Mouse (Mus musculus): ENCODE measurements around the gene Arrb1. TPM values are rescaled to one million over a fixed set of nuclear protein-coding genes. Genes with fewer than 3 reads are reported as not detected.

The Arrb1 gene
- polyA plus RNA-seq, 1 experiment from 2014 or later = 14.8 TPM

DNA sequence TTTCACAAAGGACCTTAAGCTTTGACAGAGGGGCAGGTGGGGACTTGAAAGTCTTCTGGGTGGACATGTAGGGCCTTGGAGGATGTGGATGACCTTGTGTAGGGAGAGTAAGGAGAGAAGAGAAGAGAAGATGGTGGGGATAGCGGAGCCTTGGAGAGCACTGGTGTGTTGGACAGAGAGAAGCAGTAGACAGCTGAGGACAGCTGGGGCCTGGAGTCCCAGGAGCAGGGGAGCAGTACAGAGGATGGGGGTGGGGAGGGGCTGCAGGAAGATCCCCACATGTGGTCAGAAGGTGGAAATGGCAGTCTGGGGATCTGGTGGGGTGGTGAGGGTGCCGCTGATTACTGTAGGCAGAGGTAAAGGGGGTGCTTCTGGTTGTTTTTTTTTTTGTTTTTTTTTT, 4.8 kb downstream of the Arrb1 start:
- H3K9me3 ChIP-seq = no peaks in the 10 kb centered on the region
- no peak overlapping the region for H3K27ac ChIP-seq
- H3K9ac ChIP-seq (replicated peaks) = no peak overlapping the region
- no peaks in the 10 kb centered on the region for H3K36me3 ChIP-seq
- H3K4me2 ChIP-seq (replicated peaks) = peak overlapping the region; percentile 79
- no peak for ATAC-seq
- H3K4me3 ChIP-seq (replicated peaks) = no peak overlapping the region
- H3K27me3 ChIP-seq = no peaks in the 10 kb centered on the region
- 83% methylated on average over 2 of the region's 2 CpGs for WGBS
- peaks cover 63% of the 10 kb centered on the region for H3K4me1 ChIP-seq (replicated peaks)

DNA sequence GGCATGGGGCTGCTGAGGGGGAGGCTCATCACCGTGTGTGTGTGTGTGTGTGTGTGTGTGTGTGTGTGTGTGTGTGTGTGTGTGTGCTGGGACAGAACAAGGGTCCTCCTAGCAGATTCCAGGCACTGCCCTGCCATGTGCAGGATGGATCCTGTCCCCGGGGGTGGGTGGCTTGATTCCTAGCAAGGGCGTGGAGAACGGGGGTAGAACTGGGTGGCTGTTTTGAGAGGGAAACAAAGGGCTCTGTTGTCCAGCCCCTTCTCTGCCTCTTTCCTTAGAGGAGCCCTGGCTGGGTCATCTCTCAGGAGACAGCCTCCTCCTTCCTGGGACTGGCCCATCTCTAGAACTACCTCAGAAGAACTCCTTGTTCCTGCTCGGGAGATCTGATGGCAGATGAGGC, 5.9 kb downstream of the Arrb1 start:
- Histone ChIP-seq H3K9me3 (no peaks in the 10 kb centered on the region), H3K9ac (replicated peaks) (no peak overlapping the region), H3K36me3 (peaks cover 9% of the 10 kb centered on the region; the same call in 1 of the 2 replicates), H3K4me3 (replicated peaks) (no peak overlapping the region), H3K4me2 (replicated peaks) (no peak overlapping the region), H3K27me3 (no peaks in the 10 kb centered on the region), H3K27ac (no peak overlapping the region), H3K4me1 (replicated peaks) (peaks cover 65% of the 10 kb centered on the region)
- 44% methylated on average over 5 of the region's 5 CpGs for WGBS
- no peak for ATAC-seq

DNA sequence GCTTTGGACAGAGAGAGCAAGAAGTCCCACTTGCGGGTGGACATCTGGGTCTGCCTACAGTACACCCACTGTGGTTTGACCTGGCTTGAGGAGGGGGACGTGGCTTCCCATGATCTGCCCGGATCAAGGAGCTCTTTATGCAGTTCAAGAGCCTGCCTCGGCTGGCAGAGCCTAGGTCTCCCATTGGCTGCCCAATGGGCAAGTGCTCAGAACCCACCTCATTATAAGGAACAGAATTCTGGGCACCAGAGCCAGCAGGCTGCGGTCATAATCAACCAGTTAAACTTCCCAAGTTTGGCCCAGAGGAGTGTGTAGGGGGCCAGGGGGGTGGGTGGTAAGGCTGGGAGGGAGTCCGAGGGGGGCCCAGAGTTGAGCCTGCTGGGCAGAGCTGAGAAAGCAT, 9.0 kb downstream of the Arrb1 start:
- H3K36me3 ChIP-seq = peaks cover 15% of the 10 kb centered on the region; the same call in 1 of the 2 replicates
- ATAC-seq = no peak
- H3K9ac ChIP-seq (replicated peaks) = 0 out of 2 replicates have a peak overlapping the region, but pooled peaks have one; percentile 23
- H3K9me3 ChIP-seq = no peaks in the 10 kb centered on the region
- H3K27ac ChIP-seq = peak overlapping the region; percentile 35; the same call in 1 of the 2 replicates
- 61% methylated on average over 6 of the region's 6 CpGs for WGBS
- peaks cover 38% of the 10 kb centered on the region for H3K4me1 ChIP-seq (replicated peaks)
- no peak overlapping the region for H3K4me3 ChIP-seq (replicated peaks)
- no peaks in the 10 kb centered on the region for H3K27me3 ChIP-seq
- no peak overlapping the region for H3K4me2 ChIP-seq (replicated peaks)

DNA sequence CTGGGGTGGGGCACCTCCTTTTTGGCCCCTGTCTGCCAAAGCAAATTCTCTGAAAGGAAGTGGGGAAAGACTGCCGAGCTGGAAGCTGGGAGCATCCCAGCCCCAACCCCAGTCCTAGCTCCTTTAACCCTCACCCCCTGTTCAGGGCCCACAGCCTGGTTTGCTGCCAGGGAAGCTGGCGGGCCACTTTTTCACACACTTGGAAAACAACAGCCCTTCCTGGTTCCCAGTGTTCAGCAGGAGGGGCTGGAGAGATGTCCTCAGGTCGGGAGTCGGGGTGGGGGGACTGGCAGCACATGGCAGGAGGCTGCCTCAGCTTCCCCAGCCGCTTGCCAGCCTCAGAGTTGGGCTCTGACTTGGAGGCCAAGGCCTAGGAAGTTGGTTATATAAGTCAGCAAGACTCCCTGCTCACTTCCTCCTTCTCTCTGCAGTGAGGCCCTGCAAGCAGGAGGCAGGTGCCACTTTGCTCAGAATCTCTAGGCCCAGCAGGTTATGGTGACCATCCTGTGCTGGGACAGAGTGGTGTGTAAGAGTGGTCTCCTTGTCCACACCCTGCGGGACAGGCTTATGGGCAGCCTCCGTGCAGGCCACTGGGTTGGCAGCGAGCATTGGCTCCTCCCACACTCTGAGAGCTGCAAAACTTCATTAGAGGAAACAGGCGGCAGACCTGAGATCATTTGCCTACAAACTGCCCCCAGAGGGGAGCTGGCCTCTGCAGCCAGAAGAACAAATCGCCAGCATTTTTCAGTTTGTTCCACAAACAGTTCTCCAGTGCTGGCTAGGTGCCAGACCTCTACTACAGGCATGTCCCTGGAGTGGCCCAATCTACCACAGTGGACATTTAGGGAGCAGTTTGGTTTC, 10.8 kb downstream of the Arrb1 start:
- peaks cover 23% of the 10 kb centered on the region; the same call in 1 of the 2 replicates for H3K36me3 ChIP-seq
- 45% methylated on average over 10 of the region's 10 CpGs for WGBS
- H3K9me3 ChIP-seq = no peaks in the 10 kb centered on the region
- peak; percentile 49; the same call in 1 of the 2 replicates for ATAC-seq
- H3K4me1 ChIP-seq (replicated peaks) = peaks cover 20% of the 10 kb centered on the region
- H3K4me3 ChIP-seq (replicated peaks) = no peak overlapping the region
- H3K4me2 ChIP-seq (replicated peaks) = no peak overlapping the region
- no peaks in the 10 kb centered on the region for H3K27me3 ChIP-seq
- no peak overlapping the region for H3K27ac ChIP-seq
- 0 out of 2 replicates have a peak overlapping the region, but pooled peaks have one; percentile 11 for H3K9ac ChIP-seq (replicated peaks)

DNA sequence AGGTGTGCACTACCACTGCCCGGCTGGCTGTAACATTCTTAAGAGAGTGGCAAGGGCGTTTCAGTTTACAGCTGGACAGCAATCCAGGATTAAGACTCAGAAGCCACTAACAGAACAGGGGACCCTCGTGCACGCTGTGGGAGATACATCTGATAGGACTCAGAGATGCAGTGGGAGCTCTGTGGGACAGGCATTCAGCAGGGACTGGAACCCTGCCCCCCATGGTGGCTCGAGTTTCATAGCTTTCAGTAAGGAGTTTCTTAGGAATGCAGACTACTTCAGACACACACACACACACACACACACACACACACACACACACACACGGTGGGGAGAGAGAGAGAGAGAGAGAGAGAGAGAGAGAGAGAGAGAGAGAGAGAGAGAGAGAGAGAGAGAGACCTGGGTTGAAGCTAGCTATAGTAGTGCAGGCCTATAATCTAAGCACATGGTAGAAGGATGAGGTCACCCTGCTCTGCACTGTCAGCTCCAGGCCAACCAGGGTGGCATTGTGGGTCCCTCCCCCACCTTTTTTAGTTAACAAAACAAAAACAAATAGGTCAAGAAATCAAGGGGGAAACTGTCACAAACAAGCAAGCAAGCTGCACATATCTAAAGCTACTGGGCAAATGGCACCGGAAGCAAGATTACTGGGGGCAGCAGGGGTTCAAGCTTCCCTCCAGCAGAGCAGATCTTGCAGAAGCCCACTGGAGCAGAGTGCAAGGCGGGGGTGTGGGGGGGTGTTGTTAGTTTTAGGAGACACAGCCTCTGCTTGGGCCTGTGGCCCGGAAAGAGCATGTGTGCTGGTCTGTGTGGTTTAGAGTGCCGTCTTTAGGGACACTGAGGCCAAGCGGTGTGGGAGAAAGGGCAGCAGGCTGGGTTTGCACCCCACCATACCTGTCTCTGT, 12.6 kb downstream of the Arrb1 start:
- Histone ChIP-seq H3K9me3 (no peaks in the 10 kb centered on the region), H3K36me3 (peaks cover 30% of the 10 kb centered on the region; the same call in 1 of the 2 replicates), H3K27me3 (no peaks in the 10 kb centered on the region), H3K4me3 (replicated peaks) (no peak overlapping the region), H3K27ac (no peak overlapping the region), H3K4me1 (replicated peaks) (peaks cover 27% of the 10 kb centered on the region), H3K9ac (replicated peaks) (no peak overlapping the region), H3K4me2 (replicated peaks) (no peak overlapping the region)
- WGBS = 54% methylated on average over 10 of the region's 11 CpGs
- ATAC-seq = no peak

DNA sequence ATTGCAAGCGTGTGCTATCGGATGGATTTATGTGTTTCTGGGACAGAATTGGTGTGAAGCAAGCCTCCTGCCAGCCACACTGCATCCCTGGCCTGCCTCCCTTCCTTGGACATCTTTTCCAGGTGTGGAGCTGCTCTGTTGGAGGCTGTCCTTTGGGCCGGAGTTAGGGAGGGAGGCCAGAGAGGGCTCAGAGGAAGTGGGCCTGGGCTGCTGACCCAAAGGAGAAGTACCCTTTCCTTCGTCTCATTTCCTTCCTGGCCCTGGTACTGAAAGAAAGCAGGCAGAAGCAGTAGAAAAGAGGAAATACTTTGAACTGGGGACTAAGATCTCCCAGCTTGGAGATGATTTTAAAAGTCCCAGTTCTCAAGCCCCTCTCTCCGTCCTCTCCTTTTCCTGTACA, 14.4 kb downstream of the Arrb1 start:
- 93% methylated on average over 5 of the region's 5 CpGs for WGBS
- Histone ChIP-seq H3K36me3 (peaks cover 30% of the 10 kb centered on the region; the same call in 1 of the 2 replicates), H3K9me3 (no peaks in the 10 kb centered on the region), H3K27me3 (no peaks in the 10 kb centered on the region), H3K27ac (no peak overlapping the region), H3K9ac (replicated peaks) (no peak overlapping the region), H3K4me1 (replicated peaks) (peaks cover 22% of the 10 kb centered on the region), H3K4me3 (replicated peaks) (no peak overlapping the region), H3K4me2 (replicated peaks) (no peak overlapping the region)
- ATAC-seq = no peak

DNA sequence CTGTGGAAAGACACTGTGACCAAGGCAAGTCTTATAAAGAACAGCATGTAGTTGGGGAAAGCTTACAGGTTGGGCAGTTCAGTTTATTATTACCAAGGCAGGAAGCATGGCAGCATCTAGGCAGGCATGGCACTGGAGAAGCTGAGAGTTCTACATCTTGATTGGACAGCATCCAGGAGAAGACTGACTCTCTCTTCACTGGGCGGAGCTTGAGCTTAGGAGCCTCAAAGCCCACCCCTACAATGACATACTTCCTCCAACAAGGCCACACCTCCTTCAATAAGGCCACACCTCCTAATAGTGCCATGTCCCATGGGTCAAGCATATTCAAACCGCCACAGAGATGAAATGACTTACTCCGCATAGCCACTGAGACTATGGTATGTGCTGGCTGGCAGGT, 16.4 kb downstream of the Arrb1 start:
- Histone ChIP-seq H3K4me3 (replicated peaks) (no peak overlapping the region), H3K9ac (replicated peaks) (no peak overlapping the region), H3K27ac (no peak overlapping the region), H3K4me1 (replicated peaks) (peaks cover 17% of the 10 kb centered on the region; the same call in 1 of the 2 replicates), H3K36me3 (peaks cover 21% of the 10 kb centered on the region; the same call in 1 of the 2 replicates), H3K9me3 (no peaks in the 10 kb centered on the region), H3K27me3 (no peaks in the 10 kb centered on the region), H3K4me2 (replicated peaks) (no peak overlapping the region)
- no peak for ATAC-seq
- 96% methylated on average over 3 of the region's 3 CpGs for WGBS

DNA sequence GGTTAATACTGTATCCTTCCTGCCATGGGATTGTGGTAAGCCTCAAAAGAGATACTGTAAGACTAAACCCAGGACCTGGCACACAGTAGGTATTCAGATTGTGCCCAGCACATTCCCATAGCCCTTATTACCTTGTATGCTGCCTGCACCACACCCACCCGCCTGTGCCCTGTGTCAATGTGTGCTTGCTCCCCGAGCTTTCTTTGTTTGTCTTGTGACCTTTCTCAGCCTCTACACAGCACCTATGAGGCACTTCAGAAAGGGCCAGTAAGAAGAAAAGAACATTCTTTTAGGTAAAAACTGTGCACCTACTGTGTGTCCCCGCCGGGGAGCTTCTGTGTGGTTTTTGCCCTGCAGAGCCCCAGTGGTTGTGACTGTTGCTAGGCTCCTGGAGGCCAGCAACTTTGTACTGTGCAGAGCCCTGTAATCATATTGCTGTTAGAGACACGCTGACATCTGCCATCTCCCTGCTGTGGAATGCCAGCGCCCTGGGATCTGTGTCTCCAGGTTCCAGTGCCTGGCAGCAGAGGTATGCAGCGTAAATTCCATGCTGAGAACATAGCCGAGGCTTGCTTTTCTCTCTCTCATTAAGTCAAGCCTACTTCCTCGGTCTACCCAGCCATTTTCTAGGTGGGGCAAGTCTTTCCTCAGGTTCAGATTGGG, 18.1 kb downstream of the Arrb1 start:
- H3K4me3 ChIP-seq (replicated peaks) = no peak overlapping the region
- no peaks in the 10 kb centered on the region for H3K9me3 ChIP-seq
- ATAC-seq = no peak
- peaks cover 21% of the 10 kb centered on the region; the same call in 1 of the 2 replicates for H3K36me3 ChIP-seq
- H3K4me1 ChIP-seq (replicated peaks) = peaks cover 17% of the 10 kb centered on the region; the same call in 1 of the 2 replicates
- no peaks in the 10 kb centered on the region for H3K27me3 ChIP-seq
- WGBS = 52% methylated on average over 9 of the region's 9 CpGs
- H3K9ac ChIP-seq (replicated peaks) = no peak overlapping the region
- no peak overlapping the region for H3K27ac ChIP-seq
- H3K4me2 ChIP-seq (replicated peaks) = no peak overlapping the region

DNA sequence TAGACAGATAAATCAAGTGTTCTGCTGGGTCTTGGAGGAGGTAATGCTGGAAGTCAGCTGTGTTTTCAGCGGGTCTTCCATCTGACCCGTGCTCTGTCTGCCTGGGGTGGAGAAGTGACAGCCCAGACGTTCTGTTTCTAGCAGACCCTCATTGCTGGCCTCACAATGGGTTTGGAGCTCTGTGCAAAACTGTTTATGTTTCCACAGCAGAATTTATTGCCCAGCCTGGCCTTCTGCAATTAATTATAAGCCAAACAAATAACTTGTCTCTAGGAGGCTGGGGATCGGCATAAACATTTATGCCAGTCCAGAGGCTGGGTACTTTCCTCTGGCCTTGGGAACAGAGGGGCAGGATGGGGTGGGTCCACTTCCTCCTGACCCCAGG, 18.6 kb downstream of the Arrb1 start:
- ATAC-seq = no peak
- no peak overlapping the region for H3K4me3 ChIP-seq (replicated peaks)
- 69% methylated on average over 4 of the region's 4 CpGs for WGBS
- H3K27me3 ChIP-seq = no peaks in the 10 kb centered on the region
- peaks cover 18% of the 10 kb centered on the region; the same call in 1 of the 2 replicates for H3K36me3 ChIP-seq
- H3K27ac ChIP-seq = no peak overlapping the region
- no peak overlapping the region for H3K4me2 ChIP-seq (replicated peaks)
- H3K9ac ChIP-seq (replicated peaks) = no peak overlapping the region
- H3K4me1 ChIP-seq (replicated peaks) = peaks cover 17% of the 10 kb centered on the region
- H3K9me3 ChIP-seq = no peaks in the 10 kb centered on the region

DNA sequence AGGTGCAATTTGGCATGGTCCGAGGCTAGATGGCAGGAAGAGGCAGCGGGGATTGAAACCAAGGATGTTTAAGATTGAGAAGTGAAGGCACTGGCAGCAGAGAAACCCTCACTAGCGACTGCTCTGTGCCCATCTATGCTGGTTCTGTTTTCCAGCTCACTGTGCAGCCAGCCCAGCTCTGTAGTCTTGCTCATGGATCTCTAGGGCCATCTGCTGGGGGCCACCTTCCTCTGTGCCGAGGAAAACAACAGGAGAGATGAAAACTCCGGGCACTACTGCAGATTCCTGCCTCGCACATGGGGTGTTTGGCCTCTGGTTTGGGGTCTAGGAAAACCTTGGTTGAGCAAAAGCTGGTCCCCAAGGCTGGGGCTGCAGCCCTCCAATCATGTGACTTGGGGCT, 20.6 kb downstream of the Arrb1 start:
- ATAC-seq = 0 out of 2 replicates have a peak, but pooled peaks have one; percentile 34
- 30% methylated on average over 6 of the region's 6 CpGs for WGBS
- Histone ChIP-seq H3K4me1 (replicated peaks) (peaks cover 27% of the 10 kb centered on the region), H3K4me2 (replicated peaks) (no peak overlapping the region), H3K27ac (no peak overlapping the region), H3K4me3 (replicated peaks) (no peak overlapping the region), H3K9ac (replicated peaks) (no peak overlapping the region), H3K36me3 (peaks cover 9% of the 10 kb centered on the region; the same call in 1 of the 2 replicates), H3K27me3 (no peaks in the 10 kb centered on the region), H3K9me3 (no peaks in the 10 kb centered on the region)

DNA sequence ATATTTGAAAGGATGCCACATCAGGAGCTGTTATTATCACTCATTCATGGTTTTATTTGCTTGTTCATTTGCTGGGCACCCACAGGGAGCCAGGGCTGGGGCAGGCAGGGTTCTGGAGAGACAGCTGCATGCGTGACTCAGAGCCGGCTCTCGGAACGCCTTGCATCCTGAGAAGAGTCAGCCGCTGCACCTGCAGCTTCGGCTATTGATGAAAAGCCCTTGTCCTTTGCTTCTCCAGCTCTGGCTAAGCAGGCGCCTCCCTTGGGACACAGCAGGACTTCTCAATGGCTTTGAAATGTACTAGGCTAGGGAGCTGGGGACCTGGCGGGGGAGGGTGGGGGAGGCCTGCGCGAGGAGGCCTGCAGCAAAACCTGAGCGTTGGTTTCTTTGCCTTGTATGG, 23.8 kb downstream of the Arrb1 start:
- H3K27me3 ChIP-seq = no peaks in the 10 kb centered on the region

More for the DNA sequence above, 23.8 kb downstream of the Arrb1 start:
- H3K4me1 ChIP-seq (replicated peaks) = peaks cover 43% of the 10 kb centered on the region
- peak; percentile 32; the same call in 1 of the 2 replicates for ATAC-seq
- peak overlapping the region; percentile 41 for H3K27ac ChIP-seq
- no peaks in the 10 kb centered on the region for H3K9me3 ChIP-seq
- no peak overlapping the region for H3K4me3 ChIP-seq (replicated peaks)
- peak overlapping the region; percentile 24 for H3K9ac ChIP-seq (replicated peaks)
- 3% methylated on average over 11 of the region's 11 CpGs for WGBS
- no peaks in the 10 kb centered on the region for H3K36me3 ChIP-seq
- H3K4me2 ChIP-seq (replicated peaks) = peak overlapping the region; percentile 35

Measured in midbrain, embryonic 13.5 days (tissue).